Mouse (Mus musculus) retina, adult 2 months (tissue): ENCODE results near the gene Ccdc66.
A peak's percentile ranks its signal among the peaks of the same experiment; 100 is the strongest.

Experiments
- DNase-seq: peaks from one replicate; pipeline ENCODE4 v3.0.0-alpha.2; 2012; ENCODE audit warnings: low read depth, low spot score

The Ccdc66 gene

GRCm38 (mm10) chr14:27507894-27508643, at the start of gene Ccdc66:
Gene Ccdc66, minus strand, starts transcription at chr14:27508460.
- DNase-seq: peak; percentile 91

DNA sequence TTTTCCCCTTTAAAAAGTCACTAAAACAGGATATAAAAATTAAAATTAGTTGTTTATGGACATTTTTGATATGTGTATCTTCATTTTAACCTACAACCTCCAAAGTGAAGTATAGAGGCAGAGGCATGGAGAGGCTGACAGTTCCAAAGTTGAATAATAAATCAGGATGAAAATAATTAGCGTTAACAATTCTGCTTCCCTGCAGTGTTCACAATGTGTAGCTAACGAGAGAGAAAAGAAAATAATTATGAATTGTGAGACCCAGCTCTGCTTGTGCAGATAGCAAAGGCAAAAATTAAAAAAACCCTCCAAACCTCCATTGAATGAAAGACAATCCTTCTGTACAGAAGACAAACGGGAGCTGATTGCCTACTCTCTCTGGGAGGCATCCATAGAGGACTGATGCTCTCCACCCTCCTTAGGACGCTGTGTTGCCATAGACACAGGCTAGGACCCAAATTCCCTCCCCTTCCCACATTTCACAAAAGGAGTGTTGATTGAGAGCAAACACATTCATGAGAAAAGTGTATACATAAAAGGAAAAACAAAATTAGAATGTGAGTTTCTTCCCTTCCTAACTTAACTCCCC, 35.7 kb upstream of the Ccdc66 start:
- no peak for DNase-seq

- no peak for DNase-seq
These were observed 28.2 kb upstream of the Ccdc66 start for GRCm38 (mm10) chr14:27536441-27536840.

GRCm38 (mm10) chr14:27524541-27524940, 16.3 kb upstream of the Ccdc66 start:
- DNase-seq: no peak

DNA sequence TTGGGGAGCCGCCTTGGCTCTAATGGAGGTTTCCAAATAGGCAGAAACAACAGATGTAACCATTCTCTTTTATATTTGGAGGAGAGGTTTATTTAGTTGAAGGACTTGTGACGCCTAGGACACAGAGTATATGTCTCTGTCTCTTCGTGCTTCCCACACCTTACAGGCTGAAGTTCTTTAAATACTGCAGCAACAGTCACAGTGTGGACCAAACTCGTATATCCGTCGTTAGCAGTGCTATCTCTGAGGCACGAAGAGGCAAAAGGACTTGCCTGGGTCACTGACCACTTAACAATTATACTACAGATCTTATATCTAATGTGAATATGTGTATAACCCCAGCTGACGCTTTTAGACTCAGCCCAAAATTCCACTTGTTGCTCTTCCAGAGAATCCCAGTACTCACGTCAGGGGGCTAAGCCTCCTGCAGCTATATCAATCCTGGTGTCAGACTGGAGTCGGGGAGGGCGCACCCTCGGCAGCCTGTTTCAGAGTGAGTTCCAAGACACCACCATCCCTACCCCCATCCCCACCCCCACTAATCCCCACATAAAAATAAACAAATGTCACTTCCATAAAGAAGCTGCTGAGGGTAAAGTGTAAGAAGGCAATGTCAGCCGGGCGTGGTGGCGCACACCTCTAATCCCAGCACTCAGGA, 513 bp upstream of the Ccdc66 start:
- no peak for DNase-seq

- DNase-seq: no peak
These were observed 7.2 kb downstream of the Ccdc66 start for GRCm38 (mm10) chr14:27501096-27501495.

GRCm38 (mm10) chr14:27493516-27493915, 14.7 kb downstream of the Ccdc66 start:
- no peak for DNase-seq

DNA sequence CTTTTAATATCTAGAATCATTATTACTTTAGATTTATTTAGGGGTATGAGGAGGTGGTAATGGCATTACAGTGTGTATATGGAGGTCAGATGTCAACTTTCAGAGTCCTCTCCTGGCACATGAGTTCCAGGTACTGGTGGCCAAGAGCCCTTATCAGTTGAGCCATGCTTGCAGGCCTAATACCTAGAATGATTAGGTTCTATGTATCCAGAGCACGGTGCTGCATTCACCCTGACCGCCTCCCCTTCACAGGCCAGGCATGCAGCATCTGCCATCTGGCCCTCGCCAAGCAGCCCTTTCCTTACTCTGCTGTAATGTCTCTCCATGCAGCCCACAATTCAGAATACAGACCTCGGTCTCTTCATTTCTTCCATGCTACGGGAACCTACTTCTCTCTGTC, 16.9 kb downstream of the Ccdc66 start:
- no peak for DNase-seq

GRCm38 (mm10) chr14:27446963-27447362, 61.3 kb downstream of the Ccdc66 start:
- no peak for DNase-seq

DNA sequence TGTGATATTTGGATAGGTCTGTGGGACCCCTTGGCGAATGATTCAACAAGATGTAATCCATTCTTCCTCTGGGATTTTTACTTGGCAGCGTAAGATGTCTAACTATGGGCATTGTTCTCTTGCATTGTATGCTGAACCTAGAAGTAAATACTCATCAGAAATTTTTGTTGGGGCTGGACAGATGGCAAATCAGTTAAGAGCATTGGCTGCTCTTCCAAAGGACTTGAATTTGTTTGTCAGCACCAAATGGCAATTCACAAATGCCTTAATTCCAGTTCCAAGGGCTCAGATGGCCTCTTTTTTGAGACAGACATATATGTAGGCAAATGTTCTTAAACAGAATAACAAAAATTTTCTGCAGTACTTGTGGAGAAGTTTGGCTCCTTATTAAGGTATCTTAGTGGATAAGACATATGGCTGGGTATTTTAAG, 63.4 kb downstream of the Ccdc66 start:
- no peak for DNase-seq

- DNase-seq: no peak
These were observed 67.3 kb downstream of the Ccdc66 start for GRCm38 (mm10) chr14:27440921-27441320.

GRCm38 (mm10) chr14:27436826-27437225, 71.4 kb downstream of the Ccdc66 start:
- DNase-seq: no peak

DNA sequence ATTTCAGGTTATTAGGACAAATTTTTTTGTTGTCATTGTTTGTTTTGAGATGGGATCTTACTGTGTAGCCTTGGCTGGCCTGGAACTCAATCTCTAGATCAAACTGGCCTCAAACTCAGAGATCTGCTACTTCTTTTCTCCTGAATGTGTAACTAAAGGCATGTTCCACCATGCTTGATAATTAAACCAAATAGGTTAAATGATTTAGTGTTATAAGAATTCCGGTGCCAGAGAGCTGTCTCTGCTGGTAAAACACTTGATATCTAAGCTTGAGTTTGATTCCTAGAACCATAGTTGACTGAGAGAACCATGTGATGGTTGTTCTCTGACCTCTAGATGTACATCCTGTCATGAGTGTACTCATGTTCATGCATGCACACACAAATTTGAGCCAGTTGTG, 72.1 kb downstream of the Ccdc66 start:
- DNase-seq: no peak

DNA sequence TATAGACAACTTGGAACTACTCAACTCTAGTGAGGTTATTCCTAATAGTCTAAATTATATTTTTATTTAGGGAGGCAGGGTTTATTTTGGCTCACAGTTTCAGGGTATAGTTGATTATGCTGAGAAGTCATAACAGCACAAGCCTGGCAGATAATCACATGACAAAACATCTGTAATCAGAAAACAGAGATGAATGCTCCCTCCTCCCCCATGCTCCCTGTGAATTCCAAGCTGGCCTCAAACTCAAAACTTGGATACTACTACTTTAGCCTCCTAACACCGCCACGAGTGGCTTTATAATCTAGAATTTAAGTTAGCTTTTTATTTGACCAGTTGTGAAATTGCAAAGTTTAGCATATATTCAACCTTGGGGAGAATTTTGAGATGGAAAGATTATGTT, 76.2 kb downstream of the Ccdc66 start:
- DNase-seq: no peak
